Comparison of ENCODE assay signal across 8 mouse cellular contexts in the genomic region with DNA sequence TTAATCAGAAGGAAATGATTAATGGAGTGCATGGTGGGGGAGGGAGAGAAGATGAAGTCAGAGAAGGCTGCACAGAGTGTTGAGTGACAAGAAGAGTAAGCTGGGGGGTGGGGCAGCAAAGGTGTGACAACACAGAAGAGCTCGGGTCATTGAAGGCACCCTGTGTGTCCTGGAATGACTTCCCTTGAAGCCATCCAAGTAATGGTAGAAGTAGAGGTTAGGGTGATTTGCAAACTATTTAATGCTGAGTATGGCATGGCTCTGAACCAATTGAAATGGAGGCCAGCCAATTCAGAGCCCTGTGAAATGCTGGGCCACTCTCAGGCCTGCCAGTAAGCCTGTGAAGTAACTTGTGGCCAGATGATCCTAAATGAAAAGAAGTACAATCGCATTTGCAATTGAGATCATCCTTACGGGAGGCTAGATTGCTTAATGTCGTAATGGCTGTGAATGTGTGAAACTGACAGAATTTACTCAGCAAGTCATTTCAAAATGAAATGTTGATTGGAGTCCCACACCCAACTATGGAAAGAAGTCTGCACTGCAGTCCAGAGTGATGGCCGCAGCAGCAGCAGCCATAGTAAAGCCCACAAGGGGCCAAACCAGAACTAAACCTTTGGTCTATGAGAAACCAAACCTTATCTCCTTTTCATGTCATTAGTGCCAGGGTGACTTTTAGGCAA.
DNase-seq lines count a peak whose midpoint lies in the region; ATAC-seq and TF ChIP-seq lines count a peak whose summit lies in the region.
"Had no signal": no experiment of that assay in that cellular context is flagged by ENCODE, and none has a peak within 500 bp of the region (broad histone marks: within the 10 kb centered on the region; RNA-seq: fewer than 3 reads in every experiment).

No protein-coding gene starts in this region.

- H3K4me1 ChIP-seq in forebrain, embryonic 16.5 days (replicated peaks; ENCODE audit: control insufficient read depth, insufficient read depth, low read length): peaks cover 7% of the 10 kb centered on the region

- no peaks in the 10 kb centered on the region for H3K27me3 ChIP-seq in forebrain, embryonic 16.5 days (replicated peaks; ENCODE audit: control insufficient read depth, insufficient read depth, low read length)
- H3K27me3 ChIP-seq: lung, embryonic 15.5 days had no signal

- no peak overlapping the region for H3K4me2 ChIP-seq in forebrain, embryonic 16.5 days (ENCODE audit: low read length)
- H3K4me2 ChIP-seq: lung, embryonic 15.5 days had no signal

- TF ChIP-seq CTCF in layer of hippocampus, adult 2 months (conservative IDR thresholded peaks at IDR 0.05): peak; percentile 49

- no peak overlapping the region for H3K4me3 ChIP-seq in layer of hippocampus, adult 2 months
- no peak overlapping the region for H3K4me3 ChIP-seq in forebrain, embryonic 16.5 days (replicated peaks; ENCODE audit: low read length)
- H3K4me3 ChIP-seq: lung, embryonic 15.5 days had no signal

- H3K9ac ChIP-seq in forebrain, embryonic 16.5 days (replicated peaks; ENCODE audit: low read depth, low read length): no peak overlapping the region
- H3K9ac ChIP-seq: lung, embryonic 15.5 days had no signal

- DNase-seq in layer of hippocampus, adult 2 months (ENCODE audit: low spot score in 2 of 2): no peak
- no peak for DNase-seq in layer of hippocampus, postnatal 14 days (ENCODE audit: low spot score in 2 of 2)
- peak; percentile 44 to 54 for DNase-seq in kidney, postnatal 36 days
- no peak for DNase-seq in right cerebral cortex, postnatal 4 days
- no peak for DNase-seq in neural tube, embryonic 10.5 days (ENCODE audit: extremely low spot score, low spot score)

- H3K27ac ChIP-seq in layer of hippocampus, adult 2 months: no peak overlapping the region
- H3K27ac ChIP-seq in forebrain, embryonic 16.5 days (ENCODE audit: low read length): no peak overlapping the region
- H3K27ac ChIP-seq: lung, embryonic 15.5 days had no signal

- no peaks in the 10 kb centered on the region for H3K9me3 ChIP-seq in forebrain, embryonic 16.5 days (ENCODE audit: control insufficient read depth, low read length)
- H3K9me3 ChIP-seq: lung, embryonic 15.5 days had no signal

- WGBS in forebrain, embryonic 16.5 days: 35% methylated on average over 5 of the region's 5 CpGs

- H3K36me3 ChIP-seq in forebrain, embryonic 16.5 days (ENCODE audit: control insufficient read depth, insufficient read depth): no peaks in the 10 kb centered on the region
- H3K36me3 ChIP-seq: lung, embryonic 15.5 days had no signal

- peak; percentile 75 for ATAC-seq in cerebellum, adult (ENCODE audit: insufficient number of reproducible peaks, low FRiP score, low TSS enrichment)
- ATAC-seq in forebrain, embryonic 16.5 days: peak; percentile 93

Comparison
In these comparisons a context has a peak if more than half of its experiments do, and no peak if none do; other contexts are left out.
1. DNase-seq: peak in kidney, postnatal 36 days (2 of 2); none in layer of hippocampus, adult 2 months (0 of 2), layer of hippocampus, postnatal 14 days (0 of 2), right cerebral cortex, postnatal 4 days (single experiment) and neural tube, embryonic 10.5 days (single experiment).